Mouse (Mus musculus): ENCODE measurements around the gene Cep112.

- TF ChIP-seq CTCF (IDR thresholded peaks at IDR 0.05; ENCODE audit: control insufficient read depth, insufficient read depth, insufficient read length) (no peak), MYOD1 (IDR thresholded peaks at IDR 0.05; ENCODE audit: control insufficient read depth, insufficient read length, low read depth) (no peak), USF1 (IDR thresholded peaks at IDR 0.05; ENCODE audit: low read depth) (no peak), MAX (IDR thresholded peaks at IDR 0.05) (no peak)
These were observed 39.8 kb downstream of the Cep112 start for GRCm38 (mm10) chr11:108464715-108465301.
